Mouse (Mus musculus) lung, postnatal 0 days (tissue): ENCODE data around the gene Duoxa2.

Experiments
- CTCF ChIP-seq: IDR thresholded peaks from 2 replicates; pipeline ENCODE4 v1.5.1; 2016; ENCODE audit warnings: antibody characterized with exemption, mild to moderate bottlenecking
- EP300 ChIP-seq: IDR thresholded peaks from 2 replicates; pipeline ENCODE4 v1.6.1; 2016; ENCODE audit warnings: antibody characterized with exemption, mild to moderate bottlenecking, control low read depth

GRCm38 (mm10) chr2:122255997-122256396 is 42.7 kb upstream of the Duoxa2 start:
- no peak for TF ChIP-seq EP300
- no peak for TF ChIP-seq CTCF
